Mouse (Mus musculus) C2C12 (cell line): ENCODE data around the gene Plin3. TPM values are rescaled to one million over a fixed set of nuclear protein-coding genes. Genes with fewer than 3 reads are reported as not detected.

Experiments
- H3K27me3 ChIP-seq: one replicate; pipeline ENCODE4 v1.6.1; 2011; ENCODE audit not compliant: control insufficient read depth, insufficient read depth, insufficient read length
- H3K36me3 ChIP-seq: one replicate; pipeline ENCODE4 v1.6.1; 2011; ENCODE audit not compliant: control insufficient read depth, insufficient read depth
- H3K4me3 ChIP-seq: one replicate; pipeline ENCODE4 v1.5.1; 2011; ENCODE audit warnings: mild to moderate bottlenecking, control low read depth; ENCODE audit not compliant: poor library complexity, insufficient read depth, severe bottlenecking
- H3K79me2 ChIP-seq: one replicate; pipeline ENCODE4 v1.6.1; 2011; ENCODE audit not compliant: control insufficient read depth, insufficient read depth
- H3K79me3 ChIP-seq: one replicate; pipeline ENCODE4 v1.6.1; 2011; ENCODE audit warnings: low read depth, control low read depth
- H3ac ChIP-seq: one replicate; pipeline ENCODE3; 2011; ENCODE audit warnings: low read depth; ENCODE audit not compliant: control insufficient read depth, insufficient read length
- CEBPB ChIP-seq: IDR thresholded peaks from one replicate; pipeline ENCODE4 v1.6.1; 2011; ENCODE audit warnings: low read depth, mild to moderate bottlenecking, control low read depth, moderate library complexity
- CTCF ChIP-seq: IDR thresholded peaks from one replicate; pipeline ENCODE4 v1.5.1; 2011; ENCODE audit not compliant: control insufficient read depth, insufficient read depth, insufficient read length
- FOSL1 ChIP-seq: IDR thresholded peaks from one replicate; pipeline ENCODE4 v1.8.0; 2011; ENCODE audit warnings: mild to moderate bottlenecking, low read length; ENCODE audit not compliant: poor library complexity, insufficient read depth, severe bottlenecking
- MAX ChIP-seq: IDR thresholded peaks from one replicate; pipeline ENCODE4 v1.6.1; 2011; ENCODE audit warnings: mild to moderate bottlenecking, control low read depth
- MYOD1 ChIP-seq: IDR thresholded peaks from one replicate; pipeline ENCODE4 v1.6.1; 2011; ENCODE audit warnings: low read depth; ENCODE audit not compliant: control insufficient read depth, insufficient read length
- MYOG ChIP-seq: IDR thresholded peaks from one replicate; pipeline ENCODE4 v1.6.1; 2011; ENCODE audit not compliant: control insufficient read depth, insufficient read length; ENCODE audit errors: extremely low read depth
- USF1 ChIP-seq: IDR thresholded peaks from one replicate; pipeline ENCODE4 v1.6.1; 2011; ENCODE audit warnings: low read depth, mild to moderate bottlenecking, control low read depth, moderate library complexity
- polyA plus RNA-seq: library from polyadenylated mRNA; unstranded; fragments of >200 nt; fragmentation: generic; extraction: Trizol; gene quantifications from one replicate; pipeline ENCODE4 v1.2.1, GENCODE M21; 2012; ENCODE audit warnings: missing spikeins

Plin3 gene
- polyA plus RNA-seq, 1 experiment: 27.5 TPM

GRCm38 (mm10) chr17:56269741-56270140, 22.9 kb downstream of the Plin3 start:
- no peak overlapping the region for H3ac ChIP-seq
- TF ChIP-seq CEBPB: no peak
- TF ChIP-seq CTCF: no peak
- TF ChIP-seq MYOD1: no peak
- TF ChIP-seq FOSL1: no peak
- TF ChIP-seq USF1: no peak
- TF ChIP-seq MYOG: no peak
- H3K79me3 ChIP-seq: no peaks in the 10 kb centered on the region
- peak overlapping the region; percentile 2 for H3K4me3 ChIP-seq
- peaks cover 4% of the 10 kb centered on the region for H3K36me3 ChIP-seq
- no peaks in the 10 kb centered on the region for H3K79me2 ChIP-seq
- H3K27me3 ChIP-seq: no peaks in the 10 kb centered on the region

- Histone ChIP-seq H3K4me3 (peak overlapping the region; percentile 2), H3K27me3 (no peaks in the 10 kb centered on the region), H3K79me2 (peaks cover under 1% of the 10 kb centered on the region)
Observed at GRCm38 (mm10) chr17:56269153-56269630, 23.5 kb downstream of the Plin3 start.

GRCm38 (mm10) chr17:56266271-56266670, 26.4 kb downstream of the Plin3 start:
- peak overlapping the region; percentile 45 for H3ac ChIP-seq
- H3K36me3 ChIP-seq: peaks cover 19% of the 10 kb centered on the region
- no peak overlapping the region for H3K4me3 ChIP-seq
- peaks cover 25% of the 10 kb centered on the region for H3K79me2 ChIP-seq
- peaks cover 3% of the 10 kb centered on the region for H3K79me3 ChIP-seq
- no peaks in the 10 kb centered on the region for H3K27me3 ChIP-seq
- TF ChIP-seq FOSL1 (peak; percentile 49), MYOG (no peak), MYOD1 (no peak), CTCF (no peak), USF1 (no peak), MAX (no peak)

More at GRCm38 (mm10) chr17:56269153-56269630, 23.5 kb downstream of the Plin3 start:
- Histone ChIP-seq H3K36me3 (peaks cover 4% of the 10 kb centered on the region), H3K79me3 (no peaks in the 10 kb centered on the region), H3ac (peak overlapping the region; percentile 8)
- TF ChIP-seq MAX: no peak
- TF ChIP-seq USF1: peak; percentile 16

- H3ac ChIP-seq: peak overlapping the region; percentile 45
- no peaks in the 10 kb centered on the region for H3K27me3 ChIP-seq
- H3K79me2 ChIP-seq: peaks cover 29% of the 10 kb centered on the region
- peaks cover 23% of the 10 kb centered on the region for H3K36me3 ChIP-seq
- H3K79me3 ChIP-seq: peaks cover 6% of the 10 kb centered on the region
- H3K4me3 ChIP-seq: no peak overlapping the region
- TF ChIP-seq FOSL1 (peak; percentile 47), MYOG (no peak), CEBPB (no peak), MYOD1 (peak; percentile 33), USF1 (peak; percentile 21), MAX (no peak)
Observed at GRCm38 (mm10) chr17:56265869-56266268, 26.8 kb downstream of the Plin3 start.

GRCm38 (mm10) chr17:56265011-56265410, 27.7 kb downstream of the Plin3 start:
- TF ChIP-seq FOSL1 (no peak), CEBPB (no peak), MAX (no peak), MYOG (no peak), MYOD1 (no peak), USF1 (no peak), CTCF (no peak)
- H3K4me3 ChIP-seq: no peak overlapping the region
- peaks cover 31% of the 10 kb centered on the region for H3K36me3 ChIP-seq
- H3K79me3 ChIP-seq: peaks cover 11% of the 10 kb centered on the region
- H3ac ChIP-seq: no peak overlapping the region
- no peaks in the 10 kb centered on the region for H3K27me3 ChIP-seq
- H3K79me2 ChIP-seq: peaks cover 38% of the 10 kb centered on the region

- Histone ChIP-seq H3ac (no peak overlapping the region), H3K79me2 (peaks cover 48% of the 10 kb centered on the region), H3K36me3 (peaks cover 40% of the 10 kb centered on the region), H3K4me3 (no peak overlapping the region), H3K79me3 (peaks cover 21% of the 10 kb centered on the region), H3K27me3 (no peaks in the 10 kb centered on the region)
- TF ChIP-seq CEBPB (no peak), CTCF (peak; percentile 88)
Observed at GRCm38 (mm10) chr17:56264020-56264419, 28.7 kb downstream of the Plin3 start.
